Mouse (Mus musculus): ENCODE results near the gene Ireb2.
"Not testable (repeated sequence)": the region's sequence is repeated elsewhere in the genome, so short reads cannot be mapped to it uniquely, and the experiment has no call there.

The Ireb2 gene

DNA sequence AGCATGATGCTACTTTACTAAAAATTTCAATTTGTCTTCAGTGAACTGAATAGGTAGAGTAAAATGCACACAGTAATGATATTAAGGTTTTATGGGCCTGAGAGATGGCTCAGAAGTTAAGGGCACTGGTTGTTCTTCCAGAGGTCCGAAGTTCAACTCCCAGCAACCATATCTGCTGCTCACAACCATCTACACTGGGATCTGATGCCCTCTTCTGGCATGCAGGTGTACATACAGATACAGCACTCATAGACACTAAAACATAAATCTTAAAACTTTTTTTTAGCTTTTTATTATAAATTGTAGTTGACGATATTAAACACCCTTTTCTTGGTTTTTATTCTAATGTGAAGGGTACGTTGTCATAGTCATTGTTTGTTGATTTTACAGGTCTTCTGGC lies 33.5 kb downstream of the Ireb2 start:
- peak; percentile 13 for DNase-seq (ENCODE audit: low read depth, low spot score)

DNA sequence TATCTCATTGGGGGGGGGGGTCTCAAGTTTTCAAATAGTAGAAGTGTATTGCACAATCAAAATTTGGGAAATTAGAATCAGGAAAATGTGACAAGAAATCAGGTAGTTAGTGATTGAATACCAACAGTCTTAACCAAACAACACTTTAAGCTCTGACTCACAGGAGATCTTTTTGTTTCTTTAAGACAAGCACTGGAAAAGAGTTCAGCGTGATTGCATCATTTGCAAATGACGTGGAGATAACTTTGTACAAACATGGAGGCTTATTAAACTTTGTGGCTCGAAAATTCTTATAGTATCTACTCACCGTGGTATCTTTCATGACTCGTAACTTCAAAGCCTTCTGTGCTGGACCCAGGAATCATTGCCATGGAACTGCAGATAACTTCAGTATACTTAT lies 45.9 kb downstream of the Ireb2 start:
- DNase-seq (ENCODE audit: low read depth, low spot score) = no peak

DNA sequence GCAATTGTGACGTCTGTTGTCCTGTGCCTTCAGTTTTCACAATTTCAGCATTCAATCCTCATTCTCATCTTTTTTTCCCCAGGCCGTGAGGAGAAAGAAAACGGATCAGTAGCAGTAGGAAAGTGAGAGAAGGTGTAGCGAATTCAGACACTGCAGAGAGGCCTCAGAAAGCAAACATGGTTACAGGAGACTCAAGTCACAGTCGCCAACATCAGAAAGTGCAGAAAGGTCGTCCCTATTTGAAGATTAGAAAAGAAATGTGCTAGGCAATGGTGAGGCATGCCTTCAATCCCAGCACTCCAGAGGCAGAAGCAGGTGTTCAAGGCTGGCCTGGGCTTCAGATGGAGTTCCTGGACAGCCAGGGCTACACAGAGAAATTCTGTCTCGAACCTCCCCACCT lies 52.0 kb downstream of the Ireb2 start:
- no peak for DNase-seq (ENCODE audit: low read depth, low spot score)

DNA sequence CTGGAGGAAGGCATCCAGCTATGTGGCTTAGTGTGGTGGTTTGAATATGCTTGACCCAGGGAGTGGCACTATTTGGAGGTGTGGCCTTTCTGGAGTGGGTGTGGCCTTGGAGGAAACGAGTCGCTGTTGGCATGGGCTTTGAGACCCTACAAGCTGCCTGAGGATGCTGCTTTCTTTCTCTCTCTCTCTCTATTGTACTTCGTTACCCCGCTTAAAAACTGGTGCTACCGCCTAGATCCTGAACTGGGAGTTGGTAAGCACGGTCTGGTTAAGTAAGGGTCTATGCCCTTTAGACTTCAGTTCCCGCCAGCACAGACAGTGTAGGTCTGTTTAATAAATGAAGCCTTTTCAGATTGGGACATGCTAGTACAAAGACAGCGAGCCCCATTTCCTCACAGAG lies 52.8 kb downstream of the Ireb2 start:
- peak; percentile 4 for DNase-seq (ENCODE audit: low read depth, low spot score)

DNA sequence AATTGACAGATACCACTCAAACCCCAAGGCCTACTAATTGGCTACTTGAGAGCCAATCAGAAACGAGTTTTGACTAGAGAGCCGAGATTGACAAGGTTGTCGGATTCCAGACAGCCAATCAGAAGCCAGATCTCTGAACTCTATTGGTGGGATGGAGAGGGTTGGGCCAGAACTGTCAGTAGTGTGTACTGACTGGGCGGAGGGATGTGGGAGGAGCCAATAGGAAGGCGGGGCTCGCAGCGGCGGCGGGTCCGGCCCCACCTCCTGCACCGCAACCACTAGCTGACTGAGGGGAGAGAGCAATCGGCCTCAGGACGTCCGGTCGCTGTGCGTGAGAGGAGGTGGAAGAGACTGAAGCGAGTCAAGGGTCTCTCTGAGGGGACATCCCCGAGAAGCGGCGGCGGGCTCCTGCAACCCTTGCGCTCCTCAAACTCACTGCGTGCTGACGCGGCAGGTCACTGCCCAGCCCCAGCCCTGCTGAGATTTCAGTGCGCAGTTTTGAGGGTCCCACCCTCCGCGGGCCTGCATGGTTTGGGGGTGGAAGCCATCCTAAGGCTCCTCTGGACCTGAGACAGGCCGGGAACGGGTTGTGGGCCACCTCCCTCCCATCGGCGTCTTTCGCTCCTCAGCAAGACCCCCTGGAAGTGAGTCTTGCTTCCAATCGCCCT lies 53.6 kb downstream of the Ireb2 start, which contains the start of gene Hykk:
Gene Hykk, plus strand, starts transcription at position 274 of the 668 bp plus-strand sequence.
- peak; percentile 99 for DNase-seq (ENCODE audit: low read depth, low spot score)

DNA sequence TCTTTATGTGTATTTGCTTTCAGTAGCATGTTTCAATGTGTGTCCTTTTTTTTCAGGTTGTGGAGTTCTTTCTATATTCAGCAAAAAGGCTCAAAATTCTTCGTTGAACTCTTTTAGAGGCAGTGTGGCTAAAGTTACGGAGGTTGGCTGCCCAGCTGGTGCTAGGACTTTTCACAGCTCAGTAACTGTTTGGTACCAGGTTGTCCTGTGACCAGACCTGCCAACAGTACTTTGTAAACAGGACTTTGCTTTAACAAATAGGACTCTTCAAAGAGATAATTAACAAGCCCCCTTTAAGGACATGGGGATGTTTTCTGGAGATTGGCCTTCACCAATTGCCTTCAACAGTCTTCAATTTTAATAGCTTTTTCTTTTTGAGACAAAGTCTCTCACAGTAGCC lies 54.6 kb downstream of the Ireb2 start:
- DNase-seq (ENCODE audit: low read depth, low spot score) = no peak

DNA sequence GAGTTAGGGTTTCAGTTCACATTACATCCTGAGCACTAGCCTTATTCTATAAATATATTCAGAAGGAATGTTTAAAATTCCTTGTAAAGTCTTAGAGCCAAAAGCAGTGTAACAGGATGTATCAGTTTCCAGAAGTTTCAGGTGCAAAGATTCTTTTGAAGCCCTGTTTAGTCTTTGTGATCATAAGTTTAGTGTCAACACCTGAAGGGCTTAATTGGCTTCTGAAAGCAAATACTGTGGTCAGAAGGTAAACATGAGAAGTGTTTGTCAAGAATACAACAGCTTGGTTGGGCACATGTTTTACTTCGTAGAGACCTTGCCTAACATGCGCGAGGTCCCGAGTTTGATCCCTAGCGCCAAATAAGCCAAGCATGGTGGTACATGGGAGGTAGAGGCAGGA lies 55.2 kb downstream of the Ireb2 start:
- DNase-seq (ENCODE audit: low read depth, low spot score) = no peak

DNA sequence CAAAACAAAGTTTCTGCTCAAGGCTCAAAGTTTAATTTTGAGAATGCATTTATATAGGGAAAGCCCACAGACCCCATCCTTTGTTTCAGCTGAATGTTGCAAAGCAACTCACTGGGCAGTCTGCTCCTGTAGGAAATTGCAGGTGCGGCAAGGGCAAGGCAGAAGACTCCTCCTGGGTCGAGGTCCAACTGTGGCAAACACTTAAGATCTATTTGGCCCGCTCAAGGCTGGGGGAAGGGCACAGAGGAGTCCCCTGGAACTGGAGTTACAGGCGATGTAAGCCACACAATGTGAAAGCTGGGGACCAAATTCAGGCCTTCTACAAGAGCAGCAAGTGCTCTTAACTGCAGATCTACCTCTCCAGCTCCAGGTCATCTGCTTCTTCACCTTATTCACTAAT lies 56.4 kb downstream of the Ireb2 start:
- DNase-seq (ENCODE audit: low read depth, low spot score) = no peak

DNA sequence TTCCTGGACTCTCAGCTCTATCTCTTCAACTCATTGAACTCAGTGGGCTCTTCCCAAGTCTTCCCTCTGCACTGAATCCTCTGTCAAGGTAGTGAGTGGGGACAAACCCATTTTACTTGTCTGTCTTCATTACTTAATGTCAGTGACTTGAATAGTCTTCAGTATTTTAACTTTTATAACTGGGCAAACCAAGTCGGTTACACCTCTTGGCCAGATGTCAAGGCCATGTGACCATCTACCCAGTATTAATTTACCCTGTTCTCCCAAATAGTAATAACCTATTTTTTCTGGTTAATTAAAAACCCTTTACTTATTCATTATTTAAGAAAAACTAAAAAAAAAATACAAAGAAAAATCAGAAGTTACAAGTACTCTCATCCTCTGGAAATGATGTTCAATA lies 67.2 kb downstream of the Ireb2 start:
- DNase-seq (ENCODE audit: low read depth, low spot score) = no peak

DNA sequence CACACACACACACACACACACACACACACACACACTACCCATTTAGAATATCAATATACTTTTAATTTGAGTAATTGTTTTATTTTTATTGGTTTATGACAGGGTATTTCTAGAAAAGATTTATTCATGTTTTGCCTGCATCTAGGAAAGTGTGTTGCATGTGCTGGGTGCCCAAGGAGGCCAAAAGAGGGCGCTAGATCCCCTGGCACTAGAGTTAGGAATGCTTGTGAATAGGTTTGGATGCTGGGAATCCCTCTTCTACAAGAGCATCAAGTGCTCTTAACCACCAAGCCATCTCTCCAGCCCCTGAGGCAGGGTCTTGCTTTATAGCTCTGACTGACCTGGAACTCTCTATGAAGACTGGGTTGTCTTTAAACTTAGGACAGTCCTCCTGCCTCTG lies 68.2 kb downstream of the Ireb2 start:
- DNase-seq (ENCODE audit: low read depth, low spot score) = no peak

DNA sequence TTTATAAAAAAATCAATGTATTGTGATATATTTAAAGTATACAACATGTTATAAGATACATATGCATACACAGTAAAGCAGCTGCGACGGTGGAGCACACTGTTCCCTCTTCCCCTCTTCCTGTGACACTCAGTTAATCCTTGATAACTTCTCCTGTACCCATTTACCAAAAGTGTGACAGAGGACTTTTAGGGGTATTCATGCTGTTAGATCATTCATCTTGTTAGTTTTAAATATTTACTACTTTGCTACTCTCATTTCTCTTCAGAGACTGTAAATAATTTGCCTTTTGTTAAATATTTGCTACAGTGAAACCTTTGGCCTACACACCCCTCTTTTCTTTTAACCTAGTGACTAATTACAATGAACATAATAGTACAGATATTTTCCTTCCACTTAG lies 68.8 kb downstream of the Ireb2 start:
- DNase-seq (ENCODE audit: low read depth, low spot score) = no peak

DNA sequence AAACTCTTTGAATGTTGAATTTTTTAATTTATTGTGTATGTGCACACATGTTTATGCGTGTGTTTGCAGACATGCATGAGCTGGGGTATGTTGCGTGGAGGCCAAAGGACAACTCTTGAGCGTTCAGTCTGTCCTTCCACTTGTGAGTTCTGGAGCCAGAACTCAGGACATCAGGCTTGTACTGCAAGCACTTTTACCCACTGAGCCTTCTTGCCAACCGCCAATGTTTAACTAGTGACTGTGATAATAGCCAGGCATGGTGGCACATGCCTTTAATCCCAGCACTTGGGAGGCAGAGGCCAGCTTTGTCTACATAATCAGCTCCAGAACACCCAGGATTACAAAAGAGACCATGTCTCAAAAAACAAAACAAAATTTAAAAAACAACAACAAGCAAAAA lies 78.5 kb downstream of the Ireb2 start:
- DNase-seq (ENCODE audit: low read depth, low spot score) = no peak

DNA sequence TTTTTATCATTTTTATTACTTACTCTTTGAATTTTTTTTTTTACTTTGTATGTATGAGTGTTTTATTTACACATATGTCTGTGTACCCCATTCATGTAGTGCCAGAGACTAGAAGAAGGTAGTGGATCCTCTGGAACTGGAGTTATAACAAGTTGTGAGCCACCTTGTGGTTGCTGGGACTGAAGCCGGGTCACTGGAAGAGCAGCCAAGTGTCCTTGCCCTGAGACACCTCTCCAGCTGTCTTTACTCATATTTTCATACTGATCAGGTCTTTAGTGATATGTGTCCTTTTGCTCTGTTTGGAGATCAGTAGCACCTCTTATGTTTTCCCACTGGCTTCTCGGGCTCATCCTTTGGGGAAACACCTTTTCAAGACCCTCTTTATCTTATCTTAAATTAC lies 80.9 kb downstream of the Ireb2 start:
- DNase-seq (ENCODE audit: low read depth, low spot score) = no peak

DNA sequence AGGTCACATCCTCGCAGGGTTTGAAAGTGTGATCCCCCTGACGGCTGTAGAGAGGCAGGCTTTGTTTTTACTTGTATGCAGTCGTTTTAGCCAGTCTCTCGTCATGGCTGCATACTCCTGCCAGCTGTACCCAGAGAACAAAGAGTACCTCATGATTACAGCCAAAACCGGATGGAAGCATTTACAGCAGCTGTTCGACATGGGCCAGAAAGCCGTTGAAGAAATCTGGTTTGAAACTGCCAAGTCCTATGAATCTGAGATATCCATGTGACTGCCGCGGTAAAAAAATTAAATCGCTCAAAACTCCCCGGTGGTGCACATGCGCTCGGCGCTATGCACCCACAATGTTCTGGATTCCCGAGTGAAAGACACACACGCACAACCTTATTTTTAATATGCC lies 82.7 kb downstream of the Ireb2 start:
- peak; percentile 55 for DNase-seq (ENCODE audit: low read depth, low spot score)

DNA sequence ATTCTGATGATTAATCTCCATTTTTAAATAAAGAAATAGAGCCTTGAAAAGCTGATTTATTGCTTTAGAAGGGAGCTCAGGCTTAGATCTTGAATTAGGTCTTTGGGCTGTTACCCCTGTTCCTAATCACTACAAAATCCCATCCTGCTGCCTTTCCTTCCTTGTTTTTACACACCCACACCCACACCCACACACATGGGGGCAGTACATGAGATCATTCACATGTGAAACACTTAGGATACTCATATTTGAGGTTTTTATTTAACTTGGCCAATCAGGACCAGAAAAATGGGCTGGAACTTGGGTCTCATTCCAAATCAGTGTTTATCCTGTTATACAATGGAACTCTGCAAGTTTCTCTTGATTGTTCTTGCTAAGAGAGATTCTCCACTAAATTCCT lies 85.9 kb downstream of the Ireb2 start:
- DNase-seq (ENCODE audit: low read depth, low spot score) = no peak

DNA sequence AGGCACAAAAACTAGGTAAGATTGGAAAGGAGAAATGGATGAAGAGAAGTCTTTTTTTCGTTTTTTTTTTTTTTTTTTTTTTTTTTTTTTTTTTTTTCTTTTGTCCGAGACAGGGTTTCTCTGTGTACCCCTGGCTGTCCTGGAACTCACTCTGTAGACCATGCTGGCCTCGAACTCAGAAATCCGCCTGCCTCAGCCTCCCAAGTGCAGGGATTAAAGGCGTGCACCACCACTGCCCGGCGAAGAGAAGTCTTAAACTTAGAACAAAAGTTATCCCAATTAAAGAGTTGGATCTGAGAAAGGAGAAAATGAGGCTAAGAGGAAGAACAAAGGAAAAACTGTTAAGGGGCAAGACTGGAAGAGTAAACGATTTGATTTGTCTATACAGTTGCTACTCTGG lies 86.6 kb downstream of the Ireb2 start:
- DNase-seq (ENCODE audit: low read depth, low spot score) = not testable (repeated sequence)

DNA sequence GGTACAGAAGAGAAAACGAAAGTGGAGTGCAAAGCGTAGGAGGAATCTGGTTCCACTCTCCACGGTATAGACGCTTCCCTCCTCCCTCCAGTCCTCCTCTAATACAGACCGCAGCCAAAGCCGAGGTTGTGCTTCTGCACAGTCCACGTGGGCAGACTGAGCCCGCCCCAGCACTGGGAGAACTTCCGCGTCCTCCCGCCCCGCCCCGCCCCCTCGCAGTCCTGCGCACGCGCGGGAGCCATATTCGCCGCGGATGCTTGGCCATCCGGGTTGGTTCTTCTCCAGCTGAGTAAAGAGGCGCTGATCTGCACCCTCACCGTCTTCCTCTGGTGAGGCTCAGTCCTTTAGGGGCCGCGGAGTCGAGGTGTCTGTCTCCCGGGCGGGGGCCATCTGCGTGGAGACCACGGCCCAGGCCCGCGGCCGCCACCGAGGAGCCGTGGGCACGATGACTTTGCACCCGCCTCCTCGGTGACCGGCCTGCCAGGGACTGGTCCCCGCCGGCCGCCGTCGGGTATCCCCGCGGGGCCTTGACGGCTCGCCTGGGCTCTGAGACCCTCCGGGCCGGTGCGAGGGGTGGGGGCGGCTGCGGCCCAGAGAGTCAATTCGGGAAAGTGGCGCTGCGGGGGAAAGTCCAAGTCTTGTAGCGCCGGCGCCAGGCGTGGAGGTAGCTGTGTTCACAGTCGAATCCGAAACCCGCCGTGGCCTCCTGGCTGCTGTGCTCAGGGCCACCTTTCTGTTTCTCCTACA lies 87.2 kb downstream of the Ireb2 start, which contains the start of the genes Psma4 and AY074887:
Gene Psma4, plus strand, starts transcription at position 216 of the 747 bp plus-strand sequence.
Gene AY074887, minus strand, starts transcription at position 424 of the 747 bp plus-strand sequence.
- DNase-seq (ENCODE audit: low read depth, low spot score) = peak; percentile 95

DNA sequence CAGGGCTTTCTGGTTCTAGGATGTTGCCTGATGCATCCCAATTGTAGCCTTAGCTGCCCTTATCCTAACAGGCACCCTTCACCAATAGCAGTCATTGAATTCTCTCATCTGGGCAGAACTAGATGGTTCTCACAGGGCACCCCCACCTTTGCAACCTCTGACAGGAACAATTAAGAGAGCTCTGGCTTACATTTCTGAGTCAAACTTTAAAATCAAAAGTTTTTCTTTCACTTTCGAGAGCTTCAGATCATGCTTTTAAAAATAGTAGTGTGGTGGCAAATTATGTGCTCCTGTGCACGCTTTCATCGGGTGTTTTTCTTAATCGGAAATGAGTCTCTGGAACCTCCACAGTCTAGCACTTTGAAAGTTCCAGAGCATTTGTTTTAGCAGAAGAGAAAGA lies 97.5 kb downstream of the Ireb2 start:
- DNase-seq (ENCODE audit: low read depth, low spot score) = no peak
